Mouse (Mus musculus) testis, adult 2 months (tissue): Measurements from ENCODE around the gene Slc10a6.

Experiments used
- CTCF ChIP-seq: fragments of 200-500 bp; IDR thresholded peaks from 2 replicates; pipeline ENCODE4 v1.5.1; 2012; ENCODE audit warnings: low read depth, mild to moderate bottlenecking, inconsistent platforms, low read length, moderate library complexity; ENCODE audit not compliant: control insufficient read depth, insufficient read depth, insufficient replicate concordance
- POLR2A ChIP-seq: fragments of 200-500 bp; IDR thresholded peaks from 2 replicates; pipeline ENCODE4 v1.6.1; 2012; ENCODE audit warnings: low read depth, mild to moderate bottlenecking, inconsistent platforms, low read length, moderate library complexity; ENCODE audit not compliant: control insufficient read depth

DNA sequence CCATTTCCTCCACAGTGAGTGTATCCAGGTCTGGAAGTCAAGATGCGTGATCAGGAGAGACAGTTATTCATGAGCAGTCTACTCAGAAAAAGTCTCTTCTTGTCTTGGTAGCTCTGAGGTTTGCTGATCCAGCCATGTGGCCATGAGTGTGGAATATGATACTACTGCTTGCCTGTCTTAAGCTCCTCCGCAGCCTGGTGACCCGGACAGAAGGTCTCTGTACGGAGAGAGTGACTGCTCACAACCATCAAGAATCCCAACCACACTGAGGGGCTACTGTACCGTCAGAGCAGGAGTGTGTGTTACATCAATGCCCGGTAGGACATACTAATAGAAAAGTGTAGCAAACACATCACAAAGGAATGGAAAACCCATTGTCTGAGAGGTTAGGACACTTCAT lies 48.7 kb upstream of the Slc10a6 start:
- TF ChIP-seq CTCF, result no peak
- TF ChIP-seq POLR2A, result no peak
